18 mouse cellular contexts compared by ENCODE assay signal in the genomic region with DNA sequence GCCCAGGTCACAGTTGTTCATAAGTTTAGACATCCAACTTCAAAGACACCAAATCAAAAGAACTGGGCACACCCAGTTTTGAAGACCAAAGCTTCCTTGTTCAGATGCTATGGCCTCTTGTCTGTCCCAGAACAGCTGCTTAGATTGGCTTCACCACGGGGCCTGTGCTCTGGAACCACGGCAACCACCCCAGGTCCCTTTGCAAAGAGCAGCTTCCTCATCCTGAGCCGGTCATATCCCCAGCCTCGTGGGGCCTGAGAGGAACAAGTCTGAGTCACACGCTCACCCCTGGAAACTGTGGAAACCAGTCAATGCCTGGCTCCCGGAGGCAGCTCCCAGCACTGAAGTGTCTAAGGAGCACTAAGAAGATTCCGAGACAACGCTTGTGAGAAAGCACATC.
DNase-seq lines count a peak whose midpoint lies in the region; ATAC-seq and TF ChIP-seq lines count a peak whose summit lies in the region.
"Had no signal": no experiment of that assay in that cellular context is flagged by ENCODE, and none has a peak within 500 bp of the region (broad histone marks: within the 10 kb centered on the region; RNA-seq: fewer than 3 reads in every experiment).

No protein-coding gene starts in this region.

- no peak overlapping the region for H3K27ac ChIP-seq in heart, embryonic 11.5 days (ENCODE audit: low read depth, low read length)
- H3K27ac ChIP-seq in stomach, embryonic 16.5 days (ENCODE audit: low read length), result no peak overlapping the region
- H3K27ac ChIP-seq in stomach, postnatal 0 days (replicated peaks), result no peak overlapping the region
- H3K27ac ChIP-seq: embryonic facial prominence, embryonic 12.5 days; limb, embryonic 13.5 days had no signal

- no peak for ATAC-seq in heart, embryonic 11.5 days (replicated peaks; ENCODE audit: insufficient number of reproducible peaks, low FRiP score, low TSS enrichment)
- 0 out of 2 replicates have a peak, but pooled peaks have one; percentile 11 for ATAC-seq in stomach, embryonic 16.5 days (ENCODE audit: insufficient read depth, low FRiP score)
- no peak for ATAC-seq in stomach, postnatal 0 days (ENCODE audit: low FRiP score, low TSS enrichment)
- ATAC-seq in megakaryocyte, adult 5-6 weeks (ENCODE audit: poor library complexity, severe bottlenecking), result peak; percentile 88
- ATAC-seq: forebrain, postnatal 0 days had no signal

- H3K4me2 ChIP-seq in heart, embryonic 11.5 days, result no peak overlapping the region
- no peak overlapping the region for H3K4me2 ChIP-seq in stomach, embryonic 16.5 days (ENCODE audit: low read depth, low read length)
- H3K4me2 ChIP-seq in stomach, postnatal 0 days (replicated peaks; ENCODE audit: low read depth), result no peak overlapping the region
- H3K4me2 ChIP-seq: embryonic facial prominence, embryonic 12.5 days; limb, embryonic 13.5 days had no signal

- no peaks in the 10 kb centered on the region for H3K4me1 ChIP-seq in heart, embryonic 11.5 days (ENCODE audit: control insufficient read depth, insufficient read depth, low read length)
- no peaks in the 10 kb centered on the region; the same call in 1 of the 2 replicates for H3K4me1 ChIP-seq in stomach, embryonic 16.5 days (ENCODE audit: control insufficient read depth, insufficient read depth, low read length)
- no peaks in the 10 kb centered on the region for H3K4me1 ChIP-seq in stomach, postnatal 0 days (replicated peaks; ENCODE audit: control insufficient read depth, insufficient read depth)
- H3K4me1 ChIP-seq: megakaryocyte, embryonic 14.5 days had no signal

- no peak for TF ChIP-seq EP300 in stomach, postnatal 0 days (optimal IDR thresholded peaks at IDR 0.05)

- DNase-seq in heart, adult 11 months, result peak; percentile 97
- DNase-seq in stomach, postnatal 0 days (ENCODE audit: low spot score), result no peak
- DNase-seq in layer of hippocampus, postnatal 36 days, result no peak
- DNase-seq in adrenal gland, postnatal 25 days, result no peak
- DNase-seq: cerebellum, adult 11 months; forebrain, postnatal 0 days; gastrocnemius, postnatal 10 days; kidney, adult 8-10 months; kidney, postnatal 25 days; lung, adult 18-20 months; right cerebral cortex, postnatal 14 days; thymus, postnatal 36 days had no signal

- 78% methylated on average over 8 of the region's 8 CpGs for WGBS in heart, embryonic 11.5 days (ENCODE audit: insufficient replicate concordance)
- 77% methylated on average over 8 of the region's 8 CpGs for WGBS in stomach, embryonic 16.5 days
- 69% methylated on average over 8 of the region's 8 CpGs for WGBS in stomach, postnatal 0 days

- no peaks in the 10 kb centered on the region for H3K36me3 ChIP-seq in heart, embryonic 11.5 days (ENCODE audit: control insufficient read depth, insufficient read depth, low read length)
- no peaks in the 10 kb centered on the region for H3K36me3 ChIP-seq in stomach, embryonic 16.5 days (ENCODE audit: control insufficient read depth, insufficient read depth, low read length)
- H3K36me3 ChIP-seq in stomach, postnatal 0 days (ENCODE audit: control insufficient read depth, insufficient read depth, low read length), result no peaks in the 10 kb centered on the region
- H3K36me3 ChIP-seq: embryonic facial prominence, embryonic 12.5 days; limb, embryonic 13.5 days had no signal

- no peaks in the 10 kb centered on the region for H3K9me3 ChIP-seq in heart, embryonic 11.5 days (replicated peaks; ENCODE audit: control insufficient read depth, low read length)
- no peaks in the 10 kb centered on the region for H3K9me3 ChIP-seq in stomach, embryonic 16.5 days (replicated peaks; ENCODE audit: control insufficient read depth, low read length)
- no peaks in the 10 kb centered on the region for H3K9me3 ChIP-seq in stomach, postnatal 0 days (ENCODE audit: control insufficient read depth, low read length)
- H3K9me3 ChIP-seq: embryonic facial prominence, embryonic 12.5 days; limb, embryonic 13.5 days; megakaryocyte, embryonic 14.5 days had no signal

- H3K4me3 ChIP-seq in heart, embryonic 11.5 days (ENCODE audit: low read depth, low read length), result no peak overlapping the region
- no peak overlapping the region for H3K4me3 ChIP-seq in stomach, embryonic 16.5 days (replicated peaks; ENCODE audit: low read length)
- H3K4me3 ChIP-seq in stomach, postnatal 0 days (ENCODE audit: low read depth, low read length), result no peak overlapping the region
- H3K4me3 ChIP-seq: embryonic facial prominence, embryonic 12.5 days; limb, embryonic 13.5 days; megakaryocyte, embryonic 14.5 days had no signal

- TF ChIP-seq CTCF in stomach, postnatal 0 days (IDR thresholded peaks at IDR 0.05; ENCODE audit: low read depth), result no peak

- no peak overlapping the region for H3K9ac ChIP-seq in heart, embryonic 11.5 days (ENCODE audit: low read depth, low read length)
- no peak overlapping the region for H3K9ac ChIP-seq in stomach, embryonic 16.5 days (ENCODE audit: low read length)
- H3K9ac ChIP-seq in stomach, postnatal 0 days (ENCODE audit: low read length), result no peak overlapping the region
- H3K9ac ChIP-seq: embryonic facial prominence, embryonic 12.5 days; forebrain, postnatal 0 days; limb, embryonic 13.5 days had no signal

- no peaks in the 10 kb centered on the region for H3K27me3 ChIP-seq in heart, embryonic 11.5 days (ENCODE audit: control insufficient read depth, insufficient read depth, low read length)
- no peaks in the 10 kb centered on the region for H3K27me3 ChIP-seq in stomach, embryonic 16.5 days (ENCODE audit: control insufficient read depth, insufficient read depth, low read length)
- no peaks in the 10 kb centered on the region for H3K27me3 ChIP-seq in stomach, postnatal 0 days (ENCODE audit: control insufficient read depth, insufficient read depth, low read length)
- H3K27me3 ChIP-seq: embryonic facial prominence, embryonic 12.5 days; limb, embryonic 13.5 days had no signal

Comparison
In these comparisons a context has a peak if more than half of its experiments do, and no peak if none do; other contexts are left out.
1. ATAC-seq: peak in stomach, embryonic 16.5 days (single experiment) and megakaryocyte, adult 5-6 weeks (single experiment); none in heart, embryonic 11.5 days (single experiment) and stomach, postnatal 0 days (single experiment).